Mouse (Mus musculus): ENCODE data around the gene Mknk2. TPM values are rescaled to one million over a fixed set of nuclear protein-coding genes. Genes with fewer than 3 reads are reported as not detected.
"Not testable (repeated sequence)": the region's sequence is repeated elsewhere in the genome, so short reads cannot be mapped to it uniquely, and the experiment has no call there.

Gene Mknk2
- polyA plus RNA-seq, 1 experiment from 2014 or later, result 103 TPM

GRCm38 (mm10) chr10:80656130-80656862 is 21.6 kb downstream of the Mknk2 start:
- Histone ChIP-seq H3K4me2 (replicated peaks; ENCODE audit: low read depth, low read length) (peak overlapping the region; percentile 97), H3K4me3 (ENCODE audit: low read depth, low read length) (peak overlapping the region; percentile 87), H3K9me3 (ENCODE audit: low read length) (no peaks in the 10 kb centered on the region), H3K36me3 (ENCODE audit: insufficient read depth, low read length) (no peaks in the 10 kb centered on the region), H3K27me3 (replicated peaks; ENCODE audit: insufficient read depth, low read length) (no peaks in the 10 kb centered on the region), H3K9ac (replicated peaks; ENCODE audit: low read depth) (peak overlapping the region; percentile 89), H3K27ac (ENCODE audit: low read length) (peak overlapping the region; percentile 84), H3K4me1 (ENCODE audit: insufficient read depth, low read depth, low read length) (peaks cover 5% of the 10 kb centered on the region; the same call in 1 of the 2 replicates)
- ATAC-seq (peak; percentile 88), DNase-seq (ENCODE audit: low spot score) (peak; percentile 100)
- TF ChIP-seq CTCF (IDR thresholded peaks at IDR 0.05) (no peak), EP300 (IDR thresholded peaks at IDR 0.05) (no peak)
- WGBS, result 2% methylated on average over 67 of the region's 72 CpGs

GRCm38 (mm10) chr10:80655406-80656129 is 22.3 kb downstream of the Mknk2 start:
- no peak for TF ChIP-seq EP300 (IDR thresholded peaks at IDR 0.05)
- TF ChIP-seq CTCF (IDR thresholded peaks at IDR 0.05), result no peak
- 1% methylated on average over 12 of the region's 12 CpGs for WGBS
- Histone ChIP-seq H3K9ac (replicated peaks; ENCODE audit: low read depth) (peak overlapping the region; percentile 89), H3K27me3 (replicated peaks; ENCODE audit: insufficient read depth, low read length) (no peaks in the 10 kb centered on the region), H3K4me2 (replicated peaks; ENCODE audit: low read depth, low read length) (peak overlapping the region; percentile 97), H3K27ac (ENCODE audit: low read length) (peak overlapping the region; percentile 77), H3K4me3 (ENCODE audit: low read depth, low read length) (peak overlapping the region; percentile 87), H3K36me3 (ENCODE audit: insufficient read depth, low read length) (no peaks in the 10 kb centered on the region), H3K4me1 (ENCODE audit: insufficient read depth, low read depth, low read length) (peaks cover 5% of the 10 kb centered on the region; the same call in 1 of the 2 replicates), H3K9me3 (ENCODE audit: low read length) (no peaks in the 10 kb centered on the region)
- no peak for DNase-seq (ENCODE audit: low spot score)
- ATAC-seq, result no peak

- no peak for DNase-seq (ENCODE audit: low spot score)
- H3K4me3 ChIP-seq (ENCODE audit: low read depth, low read length), result no peak overlapping the region
Observed at GRCm38 (mm10) chr10:80654866-80655265, 23.0 kb downstream of the Mknk2 start.

GRCm38 (mm10) chr10:80653156-80653720 is 24.7 kb downstream of the Mknk2 start:
- no peaks in the 10 kb centered on the region for H3K27me3 ChIP-seq (replicated peaks; ENCODE audit: insufficient read depth, low read length)
- 83% methylated on average over 6 of the region's 6 CpGs for WGBS

More at GRCm38 (mm10) chr10:80654866-80655265, 23.0 kb downstream of the Mknk2 start:
- Histone ChIP-seq H3K27me3 (replicated peaks; ENCODE audit: insufficient read depth, low read length) (no peaks in the 10 kb centered on the region), H3K9me3 (ENCODE audit: low read length) (no peaks in the 10 kb centered on the region), H3K4me2 (replicated peaks; ENCODE audit: low read depth, low read length) (peak overlapping the region; percentile 97; the same call in 1 of the 2 replicates), H3K4me1 (ENCODE audit: insufficient read depth, low read depth, low read length) (peaks cover 5% of the 10 kb centered on the region; the same call in 1 of the 2 replicates), H3K27ac (ENCODE audit: low read length) (no peak overlapping the region), H3K9ac (replicated peaks; ENCODE audit: low read depth) (no peak overlapping the region), H3K36me3 (ENCODE audit: insufficient read depth, low read length) (no peaks in the 10 kb centered on the region)
- ATAC-seq, result no peak
- no peak for TF ChIP-seq CTCF (IDR thresholded peaks at IDR 0.05)
- 70% methylated on average over 6 of the region's 6 CpGs for WGBS

GRCm38 (mm10) chr10:80650392-80650791 is 27.5 kb downstream of the Mknk2 start:
- Histone ChIP-seq H3K27me3 (replicated peaks; ENCODE audit: insufficient read depth, low read length) (no peaks in the 10 kb centered on the region), H3K36me3 (ENCODE audit: insufficient read depth, low read length) (0 out of 2 replicates have a peak, but pooled peaks cover 8% of the 10 kb centered on the region), H3K4me1 (ENCODE audit: insufficient read depth, low read depth, low read length) (peaks cover 2% of the 10 kb centered on the region; the same call in 1 of the 2 replicates), H3K27ac (ENCODE audit: low read length) (no peak overlapping the region), H3K4me3 (ENCODE audit: low read depth, low read length) (no peak overlapping the region), H3K9me3 (ENCODE audit: low read length) (no peaks in the 10 kb centered on the region), H3K4me2 (replicated peaks; ENCODE audit: low read depth, low read length) (no peak overlapping the region), H3K9ac (replicated peaks; ENCODE audit: low read depth) (no peak overlapping the region)
- ATAC-seq (no peak), DNase-seq (ENCODE audit: low spot score) (no peak)
- 92% methylated on average over 10 of the region's 10 CpGs for WGBS
- TF ChIP-seq EP300 (IDR thresholded peaks at IDR 0.05) (no peak), CTCF (IDR thresholded peaks at IDR 0.05) (no peak)

More at GRCm38 (mm10) chr10:80653156-80653720, 24.7 kb downstream of the Mknk2 start:
- ATAC-seq (no peak), DNase-seq (ENCODE audit: low spot score) (no peak)
- no peak overlapping the region for H3K4me3 ChIP-seq (ENCODE audit: low read depth, low read length)
- peaks cover 5% of the 10 kb centered on the region; the same call in 1 of the 2 replicates for H3K4me1 ChIP-seq (ENCODE audit: insufficient read depth, low read depth, low read length)
- H3K36me3 ChIP-seq (ENCODE audit: insufficient read depth, low read length), result no peaks in the 10 kb centered on the region
- H3K9me3 ChIP-seq (ENCODE audit: low read length), result no peaks in the 10 kb centered on the region
- H3K27ac ChIP-seq (ENCODE audit: low read length), result no peak overlapping the region
- no peak overlapping the region for H3K4me2 ChIP-seq (replicated peaks; ENCODE audit: low read depth, low read length)
- no peak overlapping the region for H3K9ac ChIP-seq (replicated peaks; ENCODE audit: low read depth)
- no peak for TF ChIP-seq EP300 (IDR thresholded peaks at IDR 0.05)
- TF ChIP-seq CTCF (IDR thresholded peaks at IDR 0.05), result no peak

- not testable (repeated sequence) for H3K4me1 ChIP-seq (ENCODE audit: insufficient read depth, low read depth, low read length); H3K9ac ChIP-seq (replicated peaks; ENCODE audit: low read depth); H3K27me3 ChIP-seq (replicated peaks; ENCODE audit: insufficient read depth, low read length); ATAC-seq; DNase-seq (ENCODE audit: low spot score); H3K9me3 ChIP-seq (ENCODE audit: low read length); H3K4me3 ChIP-seq (ENCODE audit: low read depth, low read length); H3K4me2 ChIP-seq (replicated peaks; ENCODE audit: low read depth, low read length); H3K27ac ChIP-seq (ENCODE audit: low read length); H3K36me3 ChIP-seq (ENCODE audit: insufficient read depth, low read length)
- WGBS, result 83% methylated on average over 6 of the region's 6 CpGs
Observed at GRCm38 (mm10) chr10:80649910-80650309, 28.0 kb downstream of the Mknk2 start.

All from lung, postnatal 0 days (tissue).